Mouse (Mus musculus) heart, embryonic 15.5 days (tissue): Measurements from ENCODE around the gene Creb5. TPM values are rescaled to one million over a fixed set of nuclear protein-coding genes. Genes with fewer than 3 reads are reported as not detected.
A peak's percentile ranks its signal among the peaks of the same experiment; 100 is the strongest.

Experiments
- ATAC-seq: fragments of 200-750 bp; cut with Nextera tagmentation; replicated peaks from 2 replicates; pipeline ENCODE4 v1.8.0; 2017; ENCODE audit warnings: low read depth, moderate TSS enrichment; ENCODE audit not compliant: insufficient number of reproducible peaks, insufficient read depth, low FRiP score
- H3K27ac ChIP-seq: fragments of 300-500 bp; sonication (generic); 2 replicates; pipeline ENCODE4 v1.5.1; 2015; ENCODE audit warnings: mild to moderate bottlenecking, inconsistent platforms
- H3K27me3 ChIP-seq: fragments of 300-500 bp; sonication (generic); 2 replicates; pipeline ENCODE4 v1.6.1; 2015; ENCODE audit warnings: inconsistent platforms
- H3K36me3 ChIP-seq: fragments of 300-500 bp; sonication (generic); 2 replicates; pipeline ENCODE4 v1.6.1; 2015; ENCODE audit warnings: mild to moderate bottlenecking, inconsistent platforms
- H3K4me1 ChIP-seq: fragments of 300-500 bp; sonication (generic); replicated peaks from 2 replicates; pipeline ENCODE4 v1.6.1; 2015; ENCODE audit warnings: inconsistent platforms
- H3K4me2 ChIP-seq: fragments of 300-500 bp; sonication (generic); 2 replicates; pipeline ENCODE4 v1.6.1; 2015; ENCODE audit warnings: inconsistent platforms, mild to moderate bottlenecking, moderate library complexity
- H3K4me3 ChIP-seq: fragments of 300-500 bp; sonication (generic); 2 replicates; pipeline ENCODE4 v1.5.1; 2015; ENCODE audit warnings: mild to moderate bottlenecking, inconsistent platforms
- H3K9ac ChIP-seq: fragments of 300-500 bp; sonication (generic); 2 replicates; pipeline ENCODE4 v1.6.1; 2015; ENCODE audit warnings: mild to moderate bottlenecking, inconsistent platforms
- H3K9me3 ChIP-seq: fragments of 300-500 bp; sonication (generic); replicated peaks from 2 replicates; pipeline ENCODE4 v1.6.1; 2016; ENCODE audit warnings: inconsistent platforms
- WGBS: fragments of 180-500 bp; shearing (Covaris S2); methylation state at CpG from one replicate; pipeline ENCODE4 v1.1.7; 2015; ENCODE audit warnings: mixed read lengths; 5-methylcytosine and 5-hydroxymethylcytosine counted together
- polyA plus RNA-seq: library from polyadenylated mRNA; unstranded; fragments of >200 nt; fragmentation: Nextera tagmentation; extraction: Ambion mirVana; gene quantifications from 2 replicates; pipeline ENCODE4 v1.2.1, GENCODE M21; 2015

Gene Creb5
- polyA plus RNA-seq, 1 experiment from 2014 or later = 30.9 TPM

DNA sequence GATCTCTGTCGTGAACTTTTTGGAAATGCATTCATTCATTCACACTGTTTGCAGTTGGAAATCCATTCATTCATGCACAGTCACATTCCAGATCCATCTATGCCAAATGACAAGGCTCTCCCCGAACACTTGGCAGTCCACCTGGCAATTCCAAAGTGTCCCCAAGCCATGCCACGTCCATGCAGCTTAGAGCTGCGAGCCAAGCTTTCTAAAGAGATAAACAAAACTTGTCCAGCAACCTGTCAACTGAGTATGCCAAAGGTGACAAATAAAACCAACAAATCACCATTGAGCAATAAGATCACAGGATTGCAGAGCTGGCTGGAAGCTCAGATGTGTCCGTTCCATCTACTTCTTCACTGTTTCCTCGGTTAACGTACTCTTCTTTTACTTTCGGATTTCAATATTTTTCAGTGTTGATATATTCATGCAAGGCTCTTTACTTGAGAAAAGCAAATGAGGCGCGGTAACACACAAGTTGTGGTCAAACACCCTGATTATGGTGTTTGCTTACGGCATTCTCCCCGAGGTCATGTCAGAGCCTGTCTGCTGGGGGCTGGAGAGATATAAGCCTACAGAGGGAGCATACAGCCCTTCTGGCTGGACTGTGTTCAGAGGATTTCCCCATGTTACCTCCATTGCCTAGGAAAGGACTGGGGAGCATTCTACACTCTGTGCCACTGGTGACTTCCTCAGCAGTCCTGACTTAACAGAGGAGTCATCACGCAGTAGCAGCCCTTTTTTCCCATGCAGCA lies 236.8 kb downstream of the Creb5 start:
- Histone ChIP-seq H3K4me1 (no peaks in the 10 kb centered on the region), H3K36me3 (no peaks in the 10 kb centered on the region), H3K27me3 (no peaks in the 10 kb centered on the region), H3K9ac (no peak overlapping the region), H3K4me2 (no peak overlapping the region), H3K27ac (no peak overlapping the region), H3K4me3 (no peak overlapping the region), H3K9me3 (no peaks in the 10 kb centered on the region)
- 80% methylated on average over 13 of the region's 13 CpGs for WGBS
- no peak for ATAC-seq

DNA sequence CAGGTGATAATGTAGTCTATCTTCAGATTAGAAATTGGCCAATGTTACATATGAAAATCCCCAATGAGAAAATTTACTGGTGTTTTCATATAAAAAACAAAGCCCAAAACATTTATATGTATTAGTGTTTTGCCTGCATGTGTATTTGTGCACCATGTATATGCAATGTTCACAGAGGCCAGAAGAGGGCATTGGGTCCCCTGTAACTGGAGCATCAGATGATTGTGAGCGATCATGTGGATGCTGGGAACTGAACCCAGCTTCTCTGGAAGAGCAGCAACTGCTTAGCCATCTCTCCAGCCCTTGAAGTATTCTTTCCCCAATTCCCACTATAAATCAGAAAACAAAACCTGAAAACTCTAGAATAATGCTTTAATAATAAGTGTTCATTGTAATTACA lies 239.4 kb downstream of the Creb5 start:
- Histone ChIP-seq H3K9ac (no peak overlapping the region), H3K9me3 (no peaks in the 10 kb centered on the region), H3K36me3 (no peaks in the 10 kb centered on the region), H3K4me2 (no peak overlapping the region), H3K27ac (no peak overlapping the region), H3K4me1 (no peaks in the 10 kb centered on the region), H3K4me3 (no peak overlapping the region), H3K27me3 (no peaks in the 10 kb centered on the region)
- no peak for ATAC-seq
- WGBS = 88% methylated on average over 1 of the region's 1 CpGs

DNA sequence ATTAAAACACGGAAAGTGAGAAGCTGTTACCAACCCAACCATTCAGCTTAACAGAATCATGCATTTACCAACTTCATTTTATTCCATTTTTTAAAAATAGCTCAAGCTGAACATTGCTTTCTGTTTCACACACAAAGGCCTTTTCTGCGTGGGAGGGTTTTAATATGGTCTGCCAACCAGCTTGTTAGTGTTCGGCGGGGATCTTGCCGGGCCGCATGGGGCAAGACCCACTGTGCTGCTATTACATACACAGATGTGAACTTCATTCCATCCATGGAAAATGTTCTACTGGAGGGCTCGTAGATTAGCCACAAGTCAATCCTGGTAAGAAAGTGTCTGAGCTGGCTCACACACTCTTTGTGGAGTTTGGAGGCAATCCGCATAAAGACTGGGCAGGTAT lies 243.7 kb downstream of the Creb5 start:
- no peak overlapping the region for H3K9ac ChIP-seq
- no peaks in the 10 kb centered on the region for H3K27me3 ChIP-seq
- H3K36me3 ChIP-seq = no peaks in the 10 kb centered on the region
- no peak overlapping the region for H3K4me2 ChIP-seq
- WGBS = 82% methylated on average over 8 of the region's 8 CpGs
- H3K27ac ChIP-seq = no peak overlapping the region
- ATAC-seq = no peak
- no peaks in the 10 kb centered on the region for H3K4me1 ChIP-seq
- no peak overlapping the region for H3K4me3 ChIP-seq
- H3K9me3 ChIP-seq = no peaks in the 10 kb centered on the region

DNA sequence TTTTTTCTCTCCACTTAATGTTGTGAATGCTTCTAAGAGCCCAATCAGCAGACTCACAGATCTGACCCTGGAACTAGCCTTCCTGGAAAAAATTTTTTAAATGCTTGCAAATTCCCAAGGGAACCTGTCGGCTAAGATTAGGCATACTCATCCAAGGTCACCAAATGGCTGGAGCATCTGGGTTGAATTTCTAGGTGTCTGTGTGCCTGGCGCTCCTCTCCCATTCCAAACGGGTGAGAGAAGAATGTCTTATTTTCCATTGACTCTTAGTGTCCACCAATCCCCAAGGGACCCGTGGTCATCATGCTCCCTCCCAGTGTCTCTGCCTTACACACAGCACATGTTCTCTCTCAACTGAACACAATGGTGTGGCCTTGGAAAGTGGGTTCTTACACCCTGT lies 244.4 kb downstream of the Creb5 start:
- H3K4me3 ChIP-seq = no peak overlapping the region
- H3K27ac ChIP-seq = no peak overlapping the region
- no peaks in the 10 kb centered on the region for H3K9me3 ChIP-seq
- H3K4me1 ChIP-seq = no peaks in the 10 kb centered on the region
- no peaks in the 10 kb centered on the region for H3K27me3 ChIP-seq
- 78% methylated on average over 4 of the region's 4 CpGs for WGBS
- no peak overlapping the region for H3K4me2 ChIP-seq
- H3K9ac ChIP-seq = no peak overlapping the region
- no peak for ATAC-seq
- H3K36me3 ChIP-seq = no peaks in the 10 kb centered on the region

DNA sequence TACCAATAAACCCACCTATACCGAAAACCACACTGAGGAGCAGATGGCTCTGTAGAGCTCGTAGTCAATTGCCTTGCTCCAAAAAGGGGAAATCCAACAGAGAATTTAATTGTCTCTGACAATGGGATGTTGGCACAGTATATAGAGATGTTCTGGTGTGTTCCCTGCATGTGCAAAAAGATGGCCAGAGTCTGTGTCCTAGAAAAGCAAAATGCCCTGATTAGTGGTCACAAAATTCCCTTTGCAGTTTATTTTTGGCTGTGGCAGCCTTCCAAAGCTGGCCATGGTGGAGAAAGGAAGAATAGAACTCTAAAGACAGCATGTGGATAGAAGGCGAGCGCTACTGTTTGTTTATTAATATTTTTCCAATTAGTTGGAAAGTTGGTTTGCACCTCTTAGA lies 250.5 kb downstream of the Creb5 start:
- no peak overlapping the region for H3K4me3 ChIP-seq
- H3K27ac ChIP-seq = peak overlapping the region; percentile 48
- H3K36me3 ChIP-seq = no peaks in the 10 kb centered on the region
- no peak overlapping the region for H3K9ac ChIP-seq
- H3K4me2 ChIP-seq = no peak overlapping the region
- H3K9me3 ChIP-seq = no peaks in the 10 kb centered on the region
- peaks cover 16% of the 10 kb centered on the region for H3K4me1 ChIP-seq
- no peak for ATAC-seq
- WGBS = 76% methylated on average over 4 of the region's 4 CpGs
- H3K27me3 ChIP-seq = no peaks in the 10 kb centered on the region

DNA sequence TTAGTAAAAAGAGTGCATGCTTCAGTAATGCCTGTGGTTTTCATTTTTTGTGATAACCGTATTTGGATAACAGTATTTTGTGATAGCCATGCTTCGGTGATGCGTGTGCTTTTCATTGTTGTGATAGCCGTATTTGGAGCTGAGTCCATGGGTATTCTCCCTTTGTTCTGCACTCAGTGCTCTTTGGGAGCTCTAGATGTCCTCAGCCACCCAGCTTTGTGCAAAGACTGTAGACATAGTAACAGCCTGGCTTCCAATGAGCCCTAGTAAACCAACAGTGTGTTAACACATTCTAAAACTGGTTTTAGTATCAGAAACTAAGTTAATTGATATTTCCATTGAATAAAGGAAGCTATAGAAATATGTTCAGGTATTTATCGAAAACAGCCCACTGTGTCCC lies 254.7 kb downstream of the Creb5 start:
- H3K9me3 ChIP-seq = no peaks in the 10 kb centered on the region
- 68% methylated on average over 5 of the region's 5 CpGs for WGBS
- no peak for ATAC-seq
- no peak overlapping the region for H3K9ac ChIP-seq
- H3K27ac ChIP-seq = no peak overlapping the region
- H3K36me3 ChIP-seq = no peaks in the 10 kb centered on the region
- no peaks in the 10 kb centered on the region for H3K27me3 ChIP-seq
- no peak overlapping the region for H3K4me3 ChIP-seq
- H3K4me2 ChIP-seq = no peak overlapping the region
- H3K4me1 ChIP-seq = peaks cover 30% of the 10 kb centered on the region

DNA sequence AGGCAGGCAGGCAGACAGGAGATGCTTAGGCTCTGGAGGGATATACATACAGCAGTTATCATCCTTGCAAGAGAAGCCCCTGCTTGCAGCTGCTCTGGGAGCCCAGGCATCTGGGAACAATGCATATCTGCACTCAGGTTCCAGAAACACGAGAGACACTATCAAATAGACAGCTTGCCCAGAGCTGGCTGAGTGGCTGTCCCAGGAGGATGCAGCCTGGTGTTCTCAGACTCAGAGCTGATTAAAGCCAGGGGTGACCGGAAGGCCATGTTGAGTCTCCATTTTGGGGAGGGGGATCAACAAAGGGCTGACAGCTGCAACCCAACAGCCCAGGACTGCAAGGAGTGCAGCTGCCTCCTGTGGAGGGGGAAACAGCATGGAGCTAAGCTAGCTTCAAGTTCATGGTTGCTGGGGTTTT lies 258.4 kb downstream of the Creb5 start:
- Histone ChIP-seq H3K4me2 (no peak overlapping the region), H3K36me3 (no peaks in the 10 kb centered on the region), H3K4me1 (peaks cover 31% of the 10 kb centered on the region), H3K4me3 (no peak overlapping the region), H3K27ac (peak overlapping the region; percentile 16; the same call in 1 of the 2 replicates), H3K9me3 (no peaks in the 10 kb centered on the region), H3K27me3 (no peaks in the 10 kb centered on the region), H3K9ac (no peak overlapping the region)
- 18% methylated on average over 2 of the region's 2 CpGs for whole genome bisulfite sequencing
- ATAC-seq = 0 out of 2 replicates have a peak, but pooled peaks have one; percentile 19

DNA sequence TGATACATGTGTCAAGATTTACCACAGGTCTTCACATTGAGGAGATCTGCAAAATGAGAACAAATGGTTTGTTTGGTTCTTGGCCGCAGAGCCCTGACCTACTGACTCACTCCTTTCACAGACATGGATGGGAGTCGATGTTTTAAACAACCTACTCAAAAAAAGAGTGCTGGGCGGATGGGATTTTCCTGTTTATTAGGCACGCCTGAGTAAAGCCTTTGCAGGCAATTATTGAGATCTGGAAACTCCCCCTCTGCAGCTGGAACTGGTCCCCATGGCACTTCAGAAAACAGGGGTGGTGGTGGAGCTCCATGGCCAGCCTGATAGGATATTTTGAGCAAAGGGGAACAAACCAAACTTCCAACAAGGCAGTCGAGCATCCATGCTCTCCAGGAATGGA lies 258.9 kb downstream of the Creb5 start:
- no peaks in the 10 kb centered on the region for H3K36me3 ChIP-seq
- H3K27me3 ChIP-seq = no peaks in the 10 kb centered on the region
- H3K4me2 ChIP-seq = no peak overlapping the region
- H3K9me3 ChIP-seq = no peaks in the 10 kb centered on the region
- no peak for ATAC-seq
- 52% methylated on average over 5 of the region's 5 CpGs for WGBS
- peaks cover 31% of the 10 kb centered on the region for H3K4me1 ChIP-seq
- no peak overlapping the region for H3K4me3 ChIP-seq
- H3K27ac ChIP-seq = no peak overlapping the region
- H3K9ac ChIP-seq = no peak overlapping the region

DNA sequence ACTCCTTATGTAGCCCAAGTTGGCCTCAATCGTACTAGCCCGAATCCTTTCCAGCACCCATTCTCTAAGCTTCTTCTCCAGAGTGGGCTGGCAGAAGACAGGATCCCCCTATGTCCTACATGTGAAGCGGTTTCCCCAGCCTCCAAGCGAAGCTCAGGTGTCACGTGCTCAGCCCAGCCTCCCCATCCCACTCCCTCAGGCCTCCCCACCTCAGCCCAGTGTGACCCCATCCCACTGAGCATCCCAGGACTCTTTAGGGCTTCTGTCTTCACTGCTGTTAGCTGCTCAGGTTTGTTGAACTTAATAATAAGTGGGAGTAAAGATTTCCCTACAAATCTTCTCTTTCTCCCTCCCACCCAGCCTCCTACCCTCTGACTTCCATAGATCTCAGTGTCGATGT lies 261.2 kb downstream of the Creb5 start:
- no peaks in the 10 kb centered on the region for H3K27me3 ChIP-seq
- H3K9me3 ChIP-seq = no peaks in the 10 kb centered on the region
- H3K27ac ChIP-seq = no peak overlapping the region
- ATAC-seq = no peak
- H3K4me2 ChIP-seq = no peak overlapping the region
- 70% methylated on average over 6 of the region's 6 CpGs for WGBS
- H3K4me1 ChIP-seq = peaks cover 25% of the 10 kb centered on the region
- H3K4me3 ChIP-seq = no peak overlapping the region
- no peaks in the 10 kb centered on the region for H3K36me3 ChIP-seq
- no peak overlapping the region for H3K9ac ChIP-seq

DNA sequence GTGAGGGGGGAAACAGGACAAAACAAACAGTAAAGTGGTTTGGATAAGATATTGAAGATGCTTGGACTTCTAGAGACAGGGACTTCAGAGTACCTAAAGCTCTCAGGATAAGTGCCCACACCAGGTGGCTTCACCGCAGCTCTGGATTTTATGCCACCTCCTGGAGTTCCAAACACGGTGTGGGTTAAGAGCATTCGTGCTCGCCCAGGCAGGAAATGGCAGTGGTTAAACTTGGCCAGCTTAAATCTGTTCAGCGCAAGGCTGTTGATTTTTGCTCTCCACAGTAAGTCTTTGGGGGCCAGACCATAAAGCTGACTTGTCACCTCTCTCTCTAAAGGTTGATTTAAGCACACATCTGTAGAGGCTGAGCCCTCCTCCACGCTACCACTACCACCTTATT lies 262.3 kb downstream of the Creb5 start:
- Histone ChIP-seq H3K4me3 (no peak overlapping the region), H3K36me3 (no peaks in the 10 kb centered on the region), H3K9me3 (no peaks in the 10 kb centered on the region), H3K27me3 (no peaks in the 10 kb centered on the region), H3K27ac (no peak overlapping the region), H3K9ac (no peak overlapping the region), H3K4me1 (peaks cover 25% of the 10 kb centered on the region), H3K4me2 (no peak overlapping the region)
- 62% methylated on average over 6 of the region's 6 CpGs for WGBS
- no peak for ATAC-seq

DNA sequence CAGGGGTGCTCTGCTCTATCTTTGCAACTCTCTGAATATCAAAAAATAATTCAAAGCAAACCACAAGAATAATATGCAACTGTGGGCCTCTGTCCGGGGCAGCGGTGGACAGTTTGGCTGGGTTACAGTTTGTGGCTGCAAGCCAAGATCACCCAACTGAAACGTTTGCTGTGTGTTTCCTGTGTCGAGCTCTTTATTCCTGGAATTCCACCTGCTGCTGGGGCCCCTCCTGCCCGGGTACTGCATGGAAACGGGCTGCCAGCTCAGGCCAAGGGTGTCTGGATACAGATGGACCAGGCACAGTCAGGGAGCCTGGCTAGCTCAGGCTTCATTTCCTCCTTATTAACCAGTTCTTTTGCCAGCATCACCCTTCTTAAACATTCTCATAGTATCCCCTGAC lies 269.0 kb downstream of the Creb5 start:
- Histone ChIP-seq H3K36me3 (no peaks in the 10 kb centered on the region), H3K27me3 (no peaks in the 10 kb centered on the region), H3K9me3 (no peaks in the 10 kb centered on the region), H3K9ac (no peak overlapping the region), H3K4me2 (peak overlapping the region; percentile 9; the same call in 1 of the 2 replicates), H3K27ac (peak overlapping the region; percentile 51), H3K4me3 (no peak overlapping the region), H3K4me1 (peaks cover 19% of the 10 kb centered on the region)
- 7% methylated on average over 6 of the region's 6 CpGs for whole genome bisulfite sequencing
- ATAC-seq = 0 out of 2 replicates have a peak, but pooled peaks have one; percentile 62

DNA sequence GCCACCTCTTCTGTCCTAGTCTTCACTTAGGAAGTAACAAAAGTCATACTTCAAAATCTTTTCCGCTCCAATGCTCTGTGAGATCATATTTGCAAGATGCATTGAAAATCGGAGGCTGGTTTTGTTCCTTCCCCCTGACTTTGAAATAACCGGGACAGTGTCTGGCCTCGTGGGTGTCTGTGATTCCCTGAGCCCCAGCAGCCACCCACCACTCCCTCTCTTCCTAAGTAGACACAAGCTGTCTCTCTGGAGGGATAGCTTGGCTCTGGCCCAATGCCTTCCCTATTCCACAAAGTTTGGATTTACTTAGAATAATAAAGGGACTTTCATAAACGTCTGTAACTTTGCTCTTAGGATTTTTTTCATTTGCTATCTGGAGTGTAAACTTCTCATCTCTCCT lies 273.9 kb downstream of the Creb5 start:
- WGBS = 51% methylated on average over 5 of the region's 5 CpGs
- no peaks in the 10 kb centered on the region for H3K9me3 ChIP-seq
- H3K36me3 ChIP-seq = no peaks in the 10 kb centered on the region
- no peak overlapping the region for H3K9ac ChIP-seq
- no peak overlapping the region for H3K4me3 ChIP-seq
- H3K27ac ChIP-seq = no peak overlapping the region
- peaks cover 35% of the 10 kb centered on the region for H3K4me1 ChIP-seq
- ATAC-seq = no peak
- no peaks in the 10 kb centered on the region for H3K27me3 ChIP-seq
- H3K4me2 ChIP-seq = no peak overlapping the region
